Mouse (Mus musculus): ENCODE data around the gene Xrcc2.

The Xrcc2 gene

DNA sequence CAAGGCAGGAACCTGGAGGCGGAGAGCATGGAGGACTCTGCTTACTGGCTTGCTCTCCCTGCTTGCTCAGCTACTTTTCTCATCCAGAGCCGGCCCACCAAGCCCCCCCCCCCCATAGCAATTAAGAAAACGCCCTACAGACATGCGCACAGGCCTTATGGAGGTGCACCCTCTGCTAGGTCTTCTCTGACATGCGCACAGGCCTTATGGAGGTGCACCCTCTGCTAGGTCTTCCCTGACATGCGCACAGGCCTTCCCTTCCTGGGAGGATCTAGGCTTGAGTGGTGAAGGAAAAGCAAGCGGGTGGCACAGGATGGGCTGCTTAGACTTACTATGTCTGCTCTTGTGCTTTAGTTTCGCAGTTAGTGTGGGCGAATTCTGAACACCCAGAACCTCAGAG is 37.3 kb downstream of the Xrcc2 start:
- no peak for DNase-seq

DNA sequence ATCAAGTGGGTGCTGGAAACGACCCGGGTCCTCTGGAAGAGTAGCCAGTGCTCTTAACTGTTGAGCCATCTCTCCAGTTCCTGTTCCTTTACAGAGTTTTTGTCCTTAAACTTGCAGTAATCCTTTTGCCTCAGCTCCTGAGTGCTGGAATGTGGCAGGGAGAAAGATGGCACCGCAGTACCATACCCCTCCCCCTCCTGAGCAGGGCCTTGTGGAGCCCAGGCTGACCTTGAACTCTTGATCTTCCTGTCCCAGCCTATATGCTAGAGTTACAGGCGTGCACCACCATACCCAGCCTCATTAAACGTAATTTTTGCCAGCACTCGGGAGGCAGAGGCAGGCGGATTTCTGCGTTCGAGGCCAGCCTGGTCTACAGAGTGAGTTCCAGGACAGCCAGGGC is 38.9 kb downstream of the Xrcc2 start:
- no peak for DNase-seq

DNA sequence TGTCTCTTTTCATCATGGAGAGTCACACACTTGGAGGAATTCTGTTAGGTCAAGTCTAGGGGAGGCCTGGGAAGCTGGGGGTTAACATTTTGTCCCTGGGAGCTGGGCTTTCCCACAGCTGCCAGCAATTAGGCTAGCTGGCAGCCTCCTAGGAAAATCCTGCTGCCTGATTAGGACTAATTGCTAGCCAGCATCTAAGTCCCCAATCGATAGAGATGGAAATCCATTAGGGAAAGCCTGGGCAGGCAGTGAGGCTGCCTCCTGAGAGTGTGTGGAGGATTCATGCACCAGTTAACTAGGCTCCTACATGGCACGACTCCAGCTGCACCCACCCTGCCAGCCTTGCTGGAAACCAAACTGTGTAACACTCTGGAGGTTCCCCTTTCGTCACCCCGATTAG is 39.5 kb downstream of the Xrcc2 start:
- peak; percentile 2 for DNase-seq

DNA sequence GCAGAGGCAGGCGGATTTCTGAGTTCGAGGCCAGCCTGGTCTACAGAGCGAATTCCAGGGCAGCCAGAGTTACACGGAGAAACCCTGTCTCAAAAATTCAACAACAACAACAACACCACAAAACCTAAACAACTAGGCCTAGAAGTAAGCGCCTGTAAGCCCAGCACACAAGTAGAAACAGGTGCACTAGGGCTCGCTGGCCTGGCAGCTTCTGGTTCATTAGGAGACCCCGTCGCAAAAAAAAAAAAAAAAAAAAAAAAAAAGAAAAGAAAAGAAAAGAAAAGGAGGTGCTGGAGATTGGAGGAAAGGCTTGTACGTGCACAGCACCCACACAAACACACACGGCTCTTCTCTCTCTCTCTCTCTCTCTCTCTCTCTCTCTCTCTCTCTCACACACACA is 40.1 kb downstream of the Xrcc2 start:
- DNase-seq: no peak

DNA sequence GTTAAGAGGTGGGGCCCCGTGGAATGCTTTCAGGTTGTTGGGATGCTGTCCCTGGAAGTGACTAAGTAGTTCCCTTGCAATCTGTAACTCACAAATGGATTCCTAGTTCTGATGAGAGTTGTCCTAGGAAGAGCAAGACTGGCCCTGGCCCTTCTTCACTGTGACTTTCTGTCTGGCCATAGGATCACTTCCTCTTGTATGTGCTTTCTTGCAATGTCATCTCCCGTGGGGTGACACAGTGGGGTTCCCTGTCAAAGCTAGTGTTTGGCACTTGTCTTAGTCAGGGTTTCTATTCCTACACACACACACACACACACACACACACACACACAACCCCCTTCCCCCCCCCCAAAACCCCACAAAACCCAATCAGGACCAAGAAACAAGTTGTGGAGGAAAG is 42.5 kb downstream of the Xrcc2 start:
- DNase-seq: no peak

DNA sequence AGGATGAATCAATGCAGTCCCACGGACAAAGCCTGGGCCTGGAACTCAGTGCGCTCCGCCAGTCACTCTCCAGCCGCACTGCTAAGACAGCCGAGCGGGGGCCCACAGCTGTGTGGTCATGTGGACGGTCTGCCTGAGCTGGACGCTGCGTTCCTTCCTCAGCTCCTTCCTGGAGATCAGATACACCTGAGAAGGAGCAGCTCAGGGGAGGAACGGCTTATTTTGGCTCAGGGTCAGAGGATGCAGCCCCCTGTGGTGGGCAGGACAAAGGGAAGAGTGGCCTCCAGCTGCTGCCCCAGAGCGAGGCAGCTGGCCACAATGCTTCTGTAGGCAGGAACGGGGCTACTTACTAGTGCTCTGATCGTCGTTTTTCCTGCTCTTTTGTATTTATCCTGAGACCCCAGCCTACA is 51.0 kb downstream of the Xrcc2 start:
- DNase-seq: no peak

DNA sequence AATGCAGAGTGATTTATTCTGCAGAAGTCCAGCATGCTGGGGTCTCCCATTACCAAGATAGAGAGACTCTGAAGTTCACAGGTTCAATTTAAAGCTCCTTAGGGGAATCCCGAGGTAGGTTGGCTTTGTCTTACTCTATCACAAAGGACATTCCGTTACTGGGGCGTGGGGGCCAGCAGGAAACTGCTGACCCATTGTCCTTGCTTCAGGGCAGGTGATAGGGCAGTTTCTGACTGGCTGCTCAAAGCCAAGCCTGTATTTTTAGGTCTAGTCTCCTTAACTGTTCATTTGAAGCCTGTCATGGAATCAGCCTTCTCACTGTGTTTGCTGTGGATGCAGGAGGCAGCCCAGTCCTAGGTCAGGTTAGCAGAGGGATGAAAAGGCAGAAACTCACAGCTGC is 52.2 kb downstream of the Xrcc2 start:
- no peak for DNase-seq

DNA sequence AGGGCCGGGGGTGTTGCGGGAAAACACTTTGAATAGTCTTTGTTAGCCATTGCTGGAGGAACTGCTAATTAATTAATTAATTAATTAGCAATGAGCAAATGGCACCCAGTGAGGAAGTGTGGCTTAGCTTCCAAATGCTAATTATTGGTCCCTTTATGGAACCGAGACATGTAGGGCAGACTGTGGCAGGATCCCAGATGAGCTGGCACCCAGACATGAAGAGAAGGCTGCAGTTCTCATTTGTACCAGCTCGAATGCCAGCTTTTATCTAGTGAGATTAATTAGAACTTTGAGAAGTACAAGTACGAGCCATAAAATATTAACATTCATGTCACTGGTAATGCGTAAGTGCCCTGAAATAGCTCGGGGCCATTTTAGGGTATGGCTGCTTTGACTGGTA is 53.2 kb downstream of the Xrcc2 start:
- no peak for DNase-seq

DNA sequence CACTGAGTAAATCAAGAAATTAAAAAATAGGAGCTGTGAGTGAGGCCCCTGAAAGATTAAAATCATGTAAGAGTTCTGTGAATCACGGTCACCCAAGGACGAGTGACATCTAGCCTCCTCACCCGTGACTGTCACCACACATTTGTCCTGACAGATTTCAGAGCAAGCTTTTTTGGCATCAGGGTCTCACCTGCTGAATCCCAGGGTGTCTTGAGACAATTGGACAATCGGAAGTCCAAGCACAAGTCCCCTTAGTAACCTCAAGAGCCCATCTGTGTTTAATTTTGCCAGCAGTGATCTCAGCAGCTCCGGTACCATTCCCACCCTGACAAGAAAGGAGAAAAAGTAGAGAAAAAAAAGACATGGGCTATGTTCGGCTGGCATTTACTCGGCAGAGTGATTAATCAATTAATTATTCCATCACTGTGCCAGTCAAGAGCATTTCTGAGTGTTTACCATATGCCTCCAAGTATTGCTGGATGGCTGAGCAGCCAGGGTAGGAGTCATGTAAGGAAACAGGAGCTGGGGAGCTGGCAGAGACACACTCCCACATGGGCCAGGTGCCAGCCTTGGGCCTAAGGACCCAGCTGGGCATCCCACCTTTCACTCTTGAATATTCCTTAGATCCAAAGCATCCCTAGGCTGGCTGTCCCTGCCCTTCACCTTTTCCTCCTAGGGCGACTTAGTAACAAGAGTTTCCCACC is 59.8 kb downstream of the Xrcc2 start:
- DNase-seq: no peak

DNA sequence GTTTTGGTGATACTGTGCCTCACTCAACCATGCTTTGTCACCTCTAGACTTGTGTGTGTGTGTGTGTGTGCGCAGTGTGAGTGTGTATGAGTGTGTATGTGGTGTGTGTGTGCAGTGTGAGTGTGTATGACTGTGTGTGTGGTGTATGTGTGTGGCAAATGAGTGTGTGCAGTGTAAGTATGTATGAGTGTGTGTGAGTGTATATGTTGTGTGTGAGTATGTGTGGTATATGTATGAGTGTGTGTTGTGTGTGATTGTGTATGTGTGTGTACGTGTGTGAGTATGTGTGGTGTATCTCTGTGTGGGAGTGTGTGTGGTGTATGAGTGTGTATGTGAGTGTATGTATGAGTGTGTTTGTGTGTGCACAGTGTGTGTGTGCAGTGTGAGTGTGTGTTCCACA is 61.1 kb downstream of the Xrcc2 start:
- no peak for DNase-seq

DNA sequence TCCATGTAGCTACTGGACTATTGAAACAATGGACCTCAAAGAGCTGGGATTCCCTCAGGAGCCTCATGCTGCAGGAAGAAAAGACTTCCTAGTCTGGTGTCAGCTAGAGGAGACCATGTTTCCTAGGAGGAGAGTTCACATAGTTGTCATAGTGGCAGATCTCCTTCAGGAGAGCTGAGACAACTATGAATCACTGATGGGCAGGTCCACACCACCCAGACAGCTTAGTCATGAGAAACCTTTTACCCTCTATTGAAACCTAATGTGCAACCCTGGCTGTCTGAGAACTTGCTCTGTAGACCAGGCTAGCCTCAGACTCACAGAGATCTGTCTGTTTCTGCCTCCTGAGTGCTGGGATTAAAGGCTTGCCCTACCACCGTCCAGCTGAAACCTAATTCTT is 62.9 kb downstream of the Xrcc2 start:
- no peak for DNase-seq
